Mouse (Mus musculus): ENCODE measurements around the gene Dapk1.

Gene Dapk1

DNA sequence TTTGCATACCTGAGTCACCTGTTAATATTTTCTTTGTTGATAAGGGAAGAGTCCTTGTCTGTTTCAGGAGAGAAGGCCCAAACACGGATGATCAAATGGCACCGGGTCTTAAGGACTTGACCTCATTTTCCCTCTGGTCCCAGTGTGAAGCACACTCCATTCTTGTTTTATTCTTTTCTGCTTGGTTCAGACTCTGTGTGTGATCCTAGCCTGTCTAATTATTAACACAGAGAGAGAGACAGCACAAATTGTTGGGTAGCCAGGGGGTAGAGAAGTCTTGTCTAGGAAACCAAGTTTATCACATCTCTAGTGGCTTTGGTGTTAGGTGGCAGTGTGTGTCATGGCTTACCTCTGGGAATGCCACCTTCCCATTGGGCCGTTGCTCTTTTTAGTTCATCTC lies 62.3 kb downstream of the Dapk1 start:
- DNase-seq (ENCODE audit: low spot score), result no peak

DNA sequence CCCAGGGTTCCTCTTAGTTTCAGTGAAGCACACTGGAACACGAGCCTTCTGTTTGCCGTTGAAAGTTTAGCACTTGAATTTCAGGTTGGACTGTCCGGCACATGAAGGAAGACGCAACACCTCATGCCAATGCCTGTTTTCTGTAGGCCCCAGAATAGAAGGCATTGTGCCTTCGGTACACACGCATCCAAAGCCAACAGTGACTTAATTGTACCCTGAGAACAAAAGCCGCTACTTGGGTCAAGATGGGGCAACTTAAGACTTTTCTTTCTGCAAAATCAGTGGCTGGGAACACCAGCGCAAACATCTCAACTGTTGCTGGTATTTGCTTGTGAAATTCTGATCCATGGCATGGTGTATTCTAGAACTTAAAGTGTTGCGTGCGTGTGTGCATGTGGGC lies 63.1 kb downstream of the Dapk1 start:
- no peak for DNase-seq (ENCODE audit: low spot score)

DNA sequence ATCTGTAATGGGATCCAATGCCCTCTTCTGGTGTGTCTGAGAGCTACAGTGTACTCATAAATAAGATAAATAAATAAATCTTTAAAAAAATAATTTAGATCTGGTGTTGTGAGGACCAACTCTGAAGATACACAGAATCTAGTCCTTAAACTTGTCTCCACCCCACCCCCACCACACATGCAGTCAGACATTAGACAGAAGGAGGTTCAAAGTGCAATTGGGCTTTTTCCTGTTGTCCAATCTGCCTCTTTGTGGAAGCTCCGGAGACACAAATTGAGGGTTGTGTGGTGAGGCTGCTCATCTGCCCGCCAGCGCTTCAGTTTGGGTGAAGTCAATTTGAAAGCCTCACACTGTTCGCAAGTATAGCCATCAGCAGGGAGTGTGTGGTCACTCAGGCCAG lies 63.7 kb downstream of the Dapk1 start:
- no peak for DNase-seq (ENCODE audit: low spot score)

DNA sequence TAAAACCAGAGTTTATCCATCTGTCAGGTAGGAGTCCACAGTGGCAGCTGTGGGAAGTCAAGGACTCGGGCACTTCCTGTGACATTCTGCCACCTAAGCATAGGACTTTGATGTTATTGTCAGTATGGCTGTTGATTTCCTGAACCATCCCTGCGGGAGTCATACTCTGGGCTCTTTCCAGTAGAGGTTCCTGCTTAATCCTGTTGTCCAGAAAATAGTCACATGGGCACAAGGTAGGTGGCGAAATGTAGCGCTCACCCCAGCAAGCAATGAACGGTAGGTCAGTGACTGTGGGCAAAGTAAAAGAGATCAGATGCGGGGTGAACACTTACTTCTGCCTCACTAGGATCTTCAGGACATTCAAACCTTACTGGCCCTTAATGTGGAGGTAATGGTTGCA lies 66.3 kb downstream of the Dapk1 start:
- no peak for DNase-seq (ENCODE audit: low spot score)

DNA sequence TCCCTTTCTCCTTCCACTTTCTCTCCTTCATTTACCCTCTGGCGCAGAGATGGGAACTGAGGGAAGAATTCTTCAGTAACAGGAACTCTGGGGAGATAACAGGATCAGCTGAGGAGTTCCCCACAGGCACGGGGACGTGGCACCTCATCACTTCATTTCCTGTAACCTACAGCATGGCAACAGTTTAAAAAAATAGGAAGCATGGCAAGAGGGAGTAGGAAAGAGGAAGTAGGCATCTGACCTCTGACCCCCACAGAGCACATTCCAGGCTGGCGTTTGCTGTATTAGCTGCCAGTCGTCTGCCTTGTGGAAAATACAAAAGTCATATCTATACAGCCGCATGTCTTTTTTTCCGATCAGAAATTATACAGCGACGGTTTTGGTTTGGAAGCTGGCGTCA lies 68.9 kb downstream of the Dapk1 start:
- DNase-seq (ENCODE audit: low spot score), result no peak

DNA sequence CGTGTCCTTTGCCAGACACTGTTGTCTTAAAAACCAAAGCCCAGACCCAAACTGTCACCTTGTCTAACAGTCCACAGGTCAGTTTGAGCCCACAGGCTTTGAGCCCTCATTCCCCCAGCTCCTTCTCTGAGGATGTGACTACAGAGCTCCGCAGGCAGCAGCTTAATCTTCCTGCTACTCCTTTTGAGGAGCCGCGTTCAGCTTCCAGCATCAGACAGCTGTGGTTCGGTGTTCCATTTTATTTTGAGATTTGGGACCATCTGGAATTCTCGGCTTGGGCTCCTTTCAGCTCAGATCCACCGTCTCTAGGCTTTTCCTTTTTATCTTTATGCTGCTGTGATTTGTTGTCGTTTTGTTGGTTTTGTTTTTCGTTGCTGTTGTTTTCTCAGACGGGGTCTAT lies 69.5 kb downstream of the Dapk1 start:
- no peak for DNase-seq (ENCODE audit: low spot score)

DNA sequence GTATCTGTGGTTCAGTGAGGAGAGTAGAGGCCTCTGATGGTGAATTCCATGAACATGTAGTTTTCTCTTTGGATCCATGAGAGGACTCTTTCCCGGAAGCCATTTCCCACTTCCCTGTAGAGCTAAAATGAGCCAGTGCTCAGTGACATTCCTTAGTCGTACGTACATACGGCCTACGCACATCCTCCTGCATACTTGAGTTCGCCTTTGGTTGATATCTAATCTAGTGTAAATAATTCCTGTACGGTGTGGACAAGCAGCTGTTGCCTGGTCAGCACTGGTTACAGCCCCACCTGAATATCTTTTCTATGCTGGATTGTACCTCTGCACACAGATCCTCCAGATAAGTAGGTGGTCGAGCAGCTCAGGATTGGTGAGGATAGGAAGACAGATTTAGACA lies 70.5 kb downstream of the Dapk1 start:
- no peak for DNase-seq (ENCODE audit: low spot score)

DNA sequence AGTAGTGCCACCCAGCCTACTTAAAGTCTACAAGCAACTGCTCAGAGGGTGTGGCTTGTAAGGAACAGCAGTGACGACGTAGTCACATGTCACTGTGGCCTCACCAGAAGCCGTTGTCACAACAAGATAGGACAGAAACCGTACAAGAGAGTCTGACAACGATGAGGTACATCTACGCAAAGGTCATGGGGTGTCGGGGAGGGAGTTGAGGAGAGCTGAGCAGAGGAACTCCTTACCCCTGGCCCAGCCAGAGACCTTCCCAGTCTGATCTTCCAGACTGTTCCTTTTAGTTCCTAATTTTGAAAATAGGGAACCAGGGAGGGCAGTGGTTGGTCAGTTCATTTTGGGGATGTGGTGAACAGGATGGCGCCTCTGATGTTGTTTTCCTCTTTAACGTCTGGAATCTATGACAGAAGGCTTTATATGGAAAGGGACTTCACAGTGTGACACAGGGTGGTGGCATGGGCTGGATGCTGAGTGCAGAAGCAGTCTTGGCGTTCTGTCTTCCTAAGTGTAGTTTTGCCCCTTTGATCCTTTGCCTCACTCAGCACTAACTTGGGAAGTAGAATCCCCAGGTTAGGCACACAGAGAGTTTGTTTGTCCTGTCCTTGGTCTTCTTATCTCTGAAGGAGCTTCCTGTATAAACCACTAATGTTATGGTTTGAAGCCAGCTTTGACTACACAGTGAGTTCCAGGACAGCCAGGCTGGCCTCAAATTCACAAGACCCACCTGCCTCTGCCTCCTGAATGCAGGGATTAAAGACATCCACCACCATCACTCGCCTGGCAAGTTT lies 71.3 kb downstream of the Dapk1 start:
- DNase-seq (ENCODE audit: low spot score), result no peak

DNA sequence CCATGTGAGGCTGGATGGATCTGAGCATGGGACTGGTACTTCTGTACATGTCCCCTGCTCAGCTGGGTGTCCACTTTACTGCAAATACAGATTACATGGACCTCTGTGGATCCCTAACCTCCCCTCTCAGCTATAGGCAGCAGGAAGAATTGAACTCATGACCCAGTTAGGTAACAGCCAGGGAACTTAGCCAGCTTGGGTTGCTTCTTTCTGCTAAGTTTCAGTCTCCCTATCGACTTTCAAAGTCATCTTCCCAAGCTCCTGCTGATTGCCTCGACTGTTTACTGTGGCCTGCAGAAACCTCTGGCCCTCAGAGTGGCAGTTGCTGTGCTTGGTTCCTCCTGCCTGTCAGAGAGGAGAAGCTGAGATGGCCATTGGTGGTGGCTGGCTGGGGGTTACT lies 72.6 kb downstream of the Dapk1 start:
- DNase-seq (ENCODE audit: low spot score), result no peak

DNA sequence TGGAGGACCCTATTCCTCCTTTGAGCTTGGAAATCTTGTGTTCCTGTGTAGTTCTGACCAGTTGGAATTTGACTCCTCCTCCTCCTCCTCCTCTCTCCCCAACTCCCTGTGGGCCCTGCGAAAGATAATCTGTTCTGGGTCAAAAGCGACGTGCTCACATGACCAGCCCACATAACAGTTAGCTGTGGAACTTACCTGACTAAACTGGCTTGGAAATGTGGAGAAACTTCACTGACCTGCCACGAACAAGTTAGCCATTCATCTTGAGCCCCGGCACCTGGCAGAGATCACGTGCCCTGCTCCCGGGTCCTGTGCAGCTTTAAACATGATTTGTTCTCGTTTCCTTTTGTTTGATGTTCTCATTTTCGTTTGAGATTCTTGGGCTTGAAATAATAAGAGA lies 73.2 kb downstream of the Dapk1 start:
- no peak for DNase-seq (ENCODE audit: low spot score)

DNA sequence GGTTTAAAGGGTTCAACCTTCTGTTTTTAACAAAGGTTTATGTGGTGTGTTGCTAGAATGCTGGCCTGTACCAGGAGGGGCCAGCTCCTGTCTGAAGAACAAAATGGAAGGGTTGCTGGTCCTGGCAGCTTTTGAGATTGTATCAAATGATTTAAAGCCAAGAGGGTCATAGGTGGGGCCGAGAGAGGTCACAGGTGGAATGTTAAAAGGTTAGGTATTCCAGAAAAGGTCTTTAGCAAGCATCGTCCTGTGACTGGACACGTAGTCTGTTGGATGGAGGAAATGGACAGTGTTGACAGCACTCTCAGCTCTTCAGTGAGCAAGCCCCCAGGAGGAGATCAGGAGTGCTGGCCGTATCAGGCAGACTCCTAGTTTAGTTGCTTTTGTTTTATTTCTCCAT lies 73.7 kb downstream of the Dapk1 start:
- no peak for DNase-seq (ENCODE audit: low spot score)

DNA sequence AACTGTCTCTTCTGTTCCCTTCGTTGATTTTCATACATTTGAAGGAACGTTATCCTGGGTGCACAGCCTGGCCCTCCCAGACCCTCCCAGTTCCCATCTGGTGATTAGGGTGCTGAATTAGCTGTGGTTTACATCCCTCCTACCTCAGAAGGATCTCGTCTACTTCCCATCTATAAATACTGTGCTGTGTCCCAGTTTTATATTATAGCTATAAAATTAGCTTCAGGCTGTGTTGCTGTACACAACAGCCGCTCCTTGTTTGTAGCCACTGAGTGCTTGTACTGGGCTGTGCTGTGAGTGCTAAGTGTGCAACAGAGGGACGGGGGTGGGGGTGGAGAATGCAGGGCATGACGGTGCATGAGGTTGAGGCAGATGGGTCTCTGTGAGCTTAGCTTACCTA lies 77.2 kb downstream of the Dapk1 start:
- no peak for DNase-seq (ENCODE audit: low spot score)

DNA sequence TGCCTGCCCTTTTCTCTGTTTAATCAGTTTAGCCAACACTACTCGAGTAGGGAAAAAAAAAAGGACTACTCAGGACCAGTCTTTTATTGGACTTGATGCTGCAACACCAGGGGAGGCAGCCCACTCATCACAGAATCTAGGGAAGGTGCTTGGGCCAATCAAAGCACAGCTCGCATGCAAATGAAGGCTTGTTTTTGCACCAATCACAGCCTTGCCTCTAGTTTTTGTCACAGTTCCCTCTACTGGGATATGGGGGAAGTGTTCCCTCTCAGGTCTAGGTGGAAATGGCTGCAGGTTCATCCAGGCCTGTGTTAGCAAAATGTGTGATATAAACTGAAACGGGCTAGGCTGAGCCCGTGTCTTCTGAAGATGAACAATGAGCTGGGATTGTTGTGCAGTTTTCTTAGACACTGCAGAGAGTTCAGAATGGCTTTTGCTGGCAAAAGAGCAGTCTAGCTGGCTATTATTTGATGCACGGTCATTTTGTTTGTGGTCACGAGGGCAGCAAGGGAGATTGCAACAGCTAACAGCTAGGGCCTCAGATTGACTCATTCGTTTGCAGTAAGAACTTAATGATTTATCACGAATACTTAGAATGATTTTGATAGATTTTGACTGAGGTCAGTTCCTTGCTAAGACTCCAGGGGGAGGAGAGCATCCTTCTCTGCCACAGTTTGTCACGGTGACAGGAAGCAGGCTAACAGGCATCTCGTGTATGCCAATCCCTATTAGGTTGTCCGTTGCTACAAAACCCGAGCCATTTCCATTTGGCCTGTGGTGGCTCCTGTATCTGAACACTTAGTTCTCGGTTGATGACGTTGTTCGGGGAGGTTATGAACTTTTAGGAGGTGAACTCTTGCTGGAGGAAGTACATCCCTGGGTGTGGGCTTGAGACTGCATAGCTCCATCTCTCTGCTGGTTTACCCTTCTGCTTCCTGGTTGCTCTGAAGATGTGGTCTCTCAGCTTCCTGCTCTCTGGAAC lies 81.3 kb downstream of the Dapk1 start:
- no peak for DNase-seq (ENCODE audit: low spot score)

DNA sequence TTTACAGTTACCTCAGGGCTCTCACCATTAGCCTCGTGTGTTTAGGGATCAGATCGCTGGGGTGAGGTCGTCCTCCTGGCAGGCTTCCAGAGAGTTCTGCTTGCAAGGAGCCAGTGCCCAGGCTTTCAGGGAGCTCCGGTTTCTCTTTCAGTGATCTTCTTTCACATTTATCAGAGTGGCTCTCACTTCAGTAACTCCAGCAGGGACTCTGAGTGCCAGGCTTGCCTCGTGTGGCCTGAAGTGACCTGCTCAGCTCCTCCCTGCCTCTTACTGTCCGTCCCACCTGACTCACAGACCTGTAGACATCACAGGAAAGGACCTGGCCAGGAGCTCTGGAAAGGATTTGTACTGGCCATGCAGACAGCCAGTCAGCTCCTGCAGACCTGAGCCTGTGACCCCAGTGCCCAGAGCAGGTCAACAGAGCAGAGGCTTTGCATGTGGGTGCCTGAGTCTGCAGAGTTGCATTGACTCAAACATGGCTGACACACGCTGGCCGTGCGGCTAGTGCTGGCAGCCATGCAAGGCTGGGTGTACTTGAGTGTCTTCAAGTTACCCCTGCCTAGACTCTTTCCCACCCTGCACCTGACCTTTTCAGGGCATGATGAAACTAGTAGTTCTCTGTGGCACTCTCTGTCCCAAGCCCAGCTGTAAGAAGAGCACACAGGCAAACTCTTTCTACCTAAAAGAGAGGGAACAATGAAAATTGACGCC lies 82.5 kb downstream of the Dapk1 start:
- no peak for DNase-seq (ENCODE audit: low spot score)

DNA sequence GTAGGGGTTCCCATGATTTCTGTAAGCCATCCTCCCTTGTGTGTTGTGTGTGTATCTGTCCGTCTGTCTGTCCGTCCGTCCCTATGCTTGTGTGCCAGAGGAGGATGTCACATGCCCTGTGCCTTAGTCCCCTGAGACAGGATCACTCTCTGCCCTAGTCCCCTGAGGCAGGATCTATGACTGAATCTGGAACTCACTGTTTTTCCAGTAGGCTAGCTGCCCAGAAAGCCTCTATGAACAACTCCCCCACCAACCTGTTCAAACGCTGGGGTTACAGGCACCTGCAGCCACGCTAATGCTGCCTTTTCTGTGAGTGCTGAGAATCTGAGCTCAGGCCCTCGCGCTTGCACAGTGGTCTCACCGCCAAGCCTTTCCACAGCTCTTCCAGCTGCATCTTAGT lies 83.1 kb downstream of the Dapk1 start:
- DNase-seq (ENCODE audit: low spot score), result no peak

DNA sequence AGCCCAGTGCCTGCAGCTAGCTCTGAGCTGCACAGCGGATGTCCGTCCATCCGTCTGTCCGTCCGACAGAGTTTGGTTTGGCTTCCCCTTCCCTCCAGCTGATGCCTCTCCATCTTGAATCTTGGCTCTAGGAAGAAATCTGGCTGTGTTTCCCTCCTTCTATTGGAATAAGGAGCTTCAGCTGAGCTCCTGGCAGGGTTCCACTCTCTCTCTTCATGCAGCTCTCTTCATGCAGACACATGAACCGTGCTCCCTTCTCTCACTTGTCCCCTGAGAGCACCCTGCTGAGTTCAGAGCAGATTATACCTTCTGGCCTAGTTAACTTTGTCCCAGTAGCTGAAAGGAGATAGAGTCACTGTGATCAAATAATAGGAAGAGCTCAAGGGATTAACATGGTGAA lies 83.5 kb downstream of the Dapk1 start:
- no peak for DNase-seq (ENCODE audit: low spot score)

DNA sequence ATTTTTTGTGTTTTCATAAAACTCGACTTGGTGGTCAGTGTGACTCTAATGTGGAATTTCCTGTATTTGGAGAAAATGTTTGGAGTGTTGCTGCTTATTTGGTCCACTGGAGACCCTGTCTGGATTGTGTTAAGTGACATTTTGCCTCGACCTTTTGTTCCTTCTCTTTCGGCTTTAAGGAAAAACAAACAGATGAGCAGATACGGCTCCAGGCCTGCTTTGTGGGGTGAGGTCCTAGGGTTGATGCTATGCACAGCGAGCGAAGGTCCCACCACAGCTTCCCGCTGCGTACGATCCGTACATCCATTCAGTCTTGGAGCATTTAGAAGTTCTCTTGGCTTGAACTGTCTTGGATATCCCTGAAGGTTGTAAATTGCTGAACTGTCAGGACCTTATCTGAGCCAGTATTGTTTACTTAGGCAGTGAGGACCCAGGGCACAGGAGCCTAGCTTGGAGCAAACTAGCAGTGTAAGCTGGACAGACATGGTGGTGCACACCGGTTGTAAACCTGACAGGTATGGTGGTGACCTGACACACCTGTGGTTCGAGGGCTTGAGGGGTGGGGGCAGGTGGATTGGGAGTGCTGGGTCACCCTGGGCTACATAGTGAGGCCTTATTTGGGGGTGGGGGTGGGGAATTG lies 84.4 kb downstream of the Dapk1 start:
- no peak for DNase-seq (ENCODE audit: low spot score)

DNA sequence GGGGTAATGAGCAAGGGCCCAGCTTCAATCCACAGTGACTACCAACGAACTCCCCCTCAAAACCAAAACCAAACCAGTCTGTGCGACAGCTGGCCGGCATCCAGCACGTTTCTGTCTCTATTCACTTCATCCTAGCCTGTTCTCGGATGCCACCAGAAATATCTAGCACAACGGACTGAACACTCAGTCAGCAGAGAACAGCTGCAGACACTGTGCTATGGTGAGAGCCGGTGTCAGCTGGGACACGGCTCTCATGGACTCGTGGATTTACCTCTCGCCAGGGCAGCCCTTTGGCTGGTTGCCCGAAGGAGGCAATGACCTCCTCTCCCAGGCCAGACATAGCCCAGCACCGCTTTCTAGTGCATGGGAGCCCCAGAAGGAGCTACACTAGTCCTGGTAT lies 85.2 kb downstream of the Dapk1 start:
- DNase-seq (ENCODE audit: low spot score), result no peak

DNA sequence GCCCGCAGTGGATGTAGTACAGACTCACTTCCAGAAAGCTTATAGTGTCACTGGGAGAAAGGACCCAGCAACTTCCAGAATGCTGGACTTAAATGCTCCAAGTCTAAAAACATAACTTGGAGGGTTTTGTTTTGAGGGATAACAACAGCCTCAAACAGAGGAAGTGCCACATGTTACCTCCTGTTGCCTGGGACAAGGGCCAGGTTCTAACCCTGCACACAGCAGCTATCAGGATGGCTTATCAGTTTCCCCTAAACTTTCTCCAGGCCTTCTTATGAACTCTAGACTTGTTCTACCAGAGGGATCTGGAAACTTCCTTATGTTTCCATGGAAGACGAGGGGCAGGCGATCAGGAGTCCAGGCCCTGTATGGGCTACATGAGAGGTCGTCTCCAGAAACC lies 85.7 kb downstream of the Dapk1 start:
- DNase-seq (ENCODE audit: low spot score), result no peak

DNA sequence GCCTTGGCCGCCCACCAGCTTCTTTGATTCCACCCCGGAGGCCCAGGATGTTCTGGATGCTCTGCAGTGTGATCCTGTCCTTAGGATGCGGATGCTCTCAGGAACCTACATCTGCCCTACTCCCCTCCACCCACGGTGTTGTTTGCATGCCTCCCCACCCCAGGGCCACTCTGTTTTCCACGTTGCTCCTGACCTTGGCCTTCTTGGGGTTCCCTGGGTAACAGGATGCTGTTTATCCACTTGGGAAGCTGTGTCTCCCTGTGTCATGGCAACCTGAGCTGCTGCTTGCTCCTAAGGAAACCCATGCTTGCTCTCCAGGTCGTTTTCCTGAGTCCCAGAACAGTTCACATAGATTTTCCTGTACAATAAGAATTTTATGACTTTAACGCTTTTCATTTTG lies 86.1 kb downstream of the Dapk1 start:
- no peak for DNase-seq (ENCODE audit: low spot score)

DNA sequence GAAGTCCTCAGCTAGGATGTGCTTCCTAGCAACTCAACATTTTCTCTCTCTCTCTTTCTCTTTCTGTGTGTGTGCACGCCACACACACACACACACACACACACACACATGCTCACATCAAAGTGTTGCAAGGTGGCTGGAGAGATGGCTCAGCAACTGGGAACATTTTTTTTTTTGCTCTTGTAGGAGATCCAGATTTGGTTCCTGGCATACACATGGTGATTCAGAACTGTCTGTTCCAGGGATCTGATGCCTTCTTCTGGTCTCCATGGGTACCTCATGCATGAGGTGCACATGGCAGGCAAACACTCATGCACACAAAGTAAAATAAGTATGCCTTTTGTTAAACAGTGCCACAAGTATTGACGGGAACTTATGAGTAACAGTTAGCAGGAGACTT lies 89.2 kb downstream of the Dapk1 start:
- no peak for DNase-seq (ENCODE audit: low spot score)

DNA sequence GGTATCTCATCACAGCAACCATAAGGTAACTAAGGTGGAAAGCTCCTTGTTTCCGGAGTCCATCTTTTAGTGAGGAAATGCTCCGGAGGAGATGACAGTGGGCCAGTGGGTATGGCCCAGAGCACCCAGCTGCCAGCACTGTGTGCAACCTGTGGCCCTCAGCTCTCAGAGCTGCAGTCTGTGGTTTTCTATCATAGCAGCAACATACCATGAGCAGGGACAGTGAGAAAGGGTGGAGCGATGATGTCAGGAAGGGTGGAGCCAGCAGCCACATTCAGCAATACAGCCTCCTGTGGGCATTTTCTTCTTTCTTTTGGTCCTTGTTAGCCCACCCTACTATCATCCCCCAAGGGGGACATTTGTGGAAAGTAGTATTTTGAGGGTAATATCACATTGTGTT lies 90.2 kb downstream of the Dapk1 start:
- no peak for DNase-seq (ENCODE audit: low spot score)
